Mouse (Mus musculus): ENCODE measurements around the gene Trim8. TPM values are rescaled to one million over a fixed set of nuclear protein-coding genes. Genes with fewer than 3 reads are reported as not detected.

The Trim8 gene
- polyA plus RNA-seq, 1 experiment from 2014 or later, result 34.1 TPM

- WGBS, result 63% methylated on average over 1 of the region's 1 CpGs
- no peaks in the 10 kb centered on the region for H3K27me3 ChIP-seq (replicated peaks; ENCODE audit: insufficient read depth, low read length)
- H3K4me2 ChIP-seq (replicated peaks; ENCODE audit: low read depth, low read length), result no peak overlapping the region
- no peak overlapping the region for H3K4me3 ChIP-seq (ENCODE audit: low read depth, low read length)
- H3K36me3 ChIP-seq (ENCODE audit: insufficient read depth, low read length), result no peaks in the 10 kb centered on the region
- H3K27ac ChIP-seq (ENCODE audit: low read length), result peak overlapping the region; percentile 68
- peaks cover 13% of the 10 kb centered on the region; the same call in 1 of the 2 replicates for H3K4me1 ChIP-seq (ENCODE audit: insufficient read depth, low read depth, low read length)
- ATAC-seq (peak; percentile 69), DNase-seq (ENCODE audit: low spot score) (peak; percentile 61)
- no peak for TF ChIP-seq CTCF (IDR thresholded peaks at IDR 0.05)
- 0 out of 2 replicates have a peak, but pooled peaks have one; percentile 58 for TF ChIP-seq EP300 (IDR thresholded peaks at IDR 0.05)
- no peaks in the 10 kb centered on the region for H3K9me3 ChIP-seq (ENCODE audit: low read length)
- no peak overlapping the region for H3K9ac ChIP-seq (replicated peaks; ENCODE audit: low read depth)
These were observed 12.1 kb upstream of the Trim8 start for GRCm38 (mm10) chr19:46489448-46489847.

DNA sequence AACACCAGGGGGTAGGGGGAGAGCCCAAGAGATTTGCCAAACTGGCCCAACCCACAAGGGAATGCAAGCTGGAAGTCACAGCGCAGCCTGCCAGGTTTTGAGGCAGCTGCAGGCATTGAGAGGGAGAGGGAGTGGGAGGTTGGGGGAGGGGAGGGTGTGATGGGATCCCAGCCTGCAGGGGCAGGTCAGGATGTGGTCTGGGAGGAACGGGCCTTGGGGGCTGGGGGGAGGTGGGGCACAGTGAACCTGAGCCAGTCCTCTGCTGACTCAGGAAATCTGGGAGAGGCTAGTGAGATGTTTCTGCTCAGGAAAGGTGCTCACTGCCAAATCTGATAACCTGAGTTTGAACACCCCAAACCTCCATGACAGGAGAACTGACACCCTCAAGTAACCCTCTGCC, 10.9 kb upstream of the Trim8 start:
- WGBS, result 8% methylated on average over 2 of the region's 2 CpGs
- DNase-seq (ENCODE audit: low spot score), result peak; percentile 66
- H3K9ac ChIP-seq (replicated peaks; ENCODE audit: low read depth), result no peak overlapping the region
- no peaks in the 10 kb centered on the region for H3K9me3 ChIP-seq (ENCODE audit: low read length)
- no peak for TF ChIP-seq EP300 (IDR thresholded peaks at IDR 0.05)
- peak; percentile 45 for TF ChIP-seq CTCF (IDR thresholded peaks at IDR 0.05)
- H3K4me2 ChIP-seq (replicated peaks; ENCODE audit: low read depth, low read length), result no peak overlapping the region
- no peaks in the 10 kb centered on the region for H3K27me3 ChIP-seq (replicated peaks; ENCODE audit: insufficient read depth, low read length)
- ATAC-seq, result peak; percentile 53
- H3K36me3 ChIP-seq (ENCODE audit: insufficient read depth, low read length), result no peaks in the 10 kb centered on the region
- peaks cover 8% of the 10 kb centered on the region; the same call in 1 of the 2 replicates for H3K4me1 ChIP-seq (ENCODE audit: insufficient read depth, low read depth, low read length)
- peak overlapping the region; percentile 68; the same call in 1 of the 2 replicates for H3K27ac ChIP-seq (ENCODE audit: low read length)
- H3K4me3 ChIP-seq (ENCODE audit: low read depth, low read length), result no peak overlapping the region

DNA sequence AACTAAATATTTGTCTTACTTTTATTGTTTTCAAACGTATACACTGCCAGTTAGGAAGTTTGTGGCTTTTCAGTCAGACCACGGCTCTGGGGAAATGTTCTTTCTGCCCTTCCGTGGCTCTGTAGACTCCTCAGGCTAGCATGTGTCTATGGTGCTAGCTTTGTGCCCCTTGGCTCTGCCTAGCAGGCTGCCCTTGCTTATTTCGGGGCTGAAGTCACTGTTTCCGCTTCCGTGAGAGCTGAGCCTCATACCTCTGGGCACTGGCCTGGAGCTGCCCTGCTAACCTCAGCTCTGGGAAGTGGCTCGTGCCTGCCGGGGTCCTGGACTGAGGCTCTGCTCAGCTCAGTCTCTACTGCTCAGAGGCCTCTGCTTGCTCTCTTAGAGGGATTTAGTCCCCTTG, 6.4 kb upstream of the Trim8 start:
- H3K9ac ChIP-seq (replicated peaks; ENCODE audit: low read depth), result no peak overlapping the region
- H3K9me3 ChIP-seq (ENCODE audit: low read length), result no peaks in the 10 kb centered on the region
- H3K4me2 ChIP-seq (replicated peaks; ENCODE audit: low read depth, low read length), result no peak overlapping the region
- no peak overlapping the region for H3K27ac ChIP-seq (ENCODE audit: low read length)
- H3K4me1 ChIP-seq (ENCODE audit: insufficient read depth, low read depth, low read length), result peaks cover 4% of the 10 kb centered on the region; the same call in 1 of the 2 replicates
- no peaks in the 10 kb centered on the region for H3K27me3 ChIP-seq (replicated peaks; ENCODE audit: insufficient read depth, low read length)
- no peaks in the 10 kb centered on the region for H3K36me3 ChIP-seq (ENCODE audit: insufficient read depth, low read length)
- no peak for ATAC-seq
- no peak for DNase-seq (ENCODE audit: low spot score)
- TF ChIP-seq CTCF (IDR thresholded peaks at IDR 0.05), result no peak
- no peak for TF ChIP-seq EP300 (IDR thresholded peaks at IDR 0.05)
- H3K4me3 ChIP-seq (ENCODE audit: low read depth, low read length), result no peak overlapping the region
- 68% methylated on average over 8 of the region's 8 CpGs for WGBS

DNA sequence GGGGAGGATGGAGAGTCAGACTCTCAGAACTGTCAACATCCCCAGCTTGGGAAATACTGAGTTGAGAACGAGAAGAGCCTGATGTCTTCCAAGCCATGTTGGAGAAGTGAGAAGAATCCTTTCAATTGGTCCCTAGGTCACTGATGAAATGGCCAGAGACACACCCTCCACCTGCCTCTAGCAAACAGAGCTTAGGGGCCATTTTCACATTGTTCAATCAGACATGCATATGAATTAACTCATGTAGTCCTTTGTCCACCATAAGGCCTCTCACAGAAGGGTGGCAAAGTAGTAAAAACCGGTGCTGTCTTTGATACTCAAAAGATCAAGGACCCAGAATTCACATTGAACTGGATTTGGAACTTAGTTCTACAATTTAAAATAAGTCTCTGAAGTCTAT, 4.3 kb upstream of the Trim8 start:
- H3K9ac ChIP-seq (replicated peaks; ENCODE audit: low read depth), result no peak overlapping the region
- 67% methylated on average over 2 of the region's 2 CpGs for WGBS
- H3K4me3 ChIP-seq (ENCODE audit: low read depth, low read length), result no peak overlapping the region
- H3K4me2 ChIP-seq (replicated peaks; ENCODE audit: low read depth, low read length), result no peak overlapping the region
- ATAC-seq (no peak), DNase-seq (ENCODE audit: low spot score) (no peak)
- TF ChIP-seq CTCF (IDR thresholded peaks at IDR 0.05) (no peak), EP300 (IDR thresholded peaks at IDR 0.05) (no peak)
- H3K4me1 ChIP-seq (ENCODE audit: insufficient read depth, low read depth, low read length), result no peaks in the 10 kb centered on the region
- no peaks in the 10 kb centered on the region for H3K36me3 ChIP-seq (ENCODE audit: insufficient read depth, low read length)
- no peaks in the 10 kb centered on the region for H3K9me3 ChIP-seq (ENCODE audit: low read length)
- H3K27ac ChIP-seq (ENCODE audit: low read length), result no peak overlapping the region
- no peaks in the 10 kb centered on the region for H3K27me3 ChIP-seq (replicated peaks; ENCODE audit: insufficient read depth, low read length)

GRCm38 (mm10) chr19:46499539-46499835, 2.0 kb upstream of the Trim8 start:
- Histone ChIP-seq H3K4me3 (ENCODE audit: low read depth, low read length) (no peak overlapping the region), H3K9ac (replicated peaks; ENCODE audit: low read depth) (no peak overlapping the region), H3K36me3 (ENCODE audit: insufficient read depth, low read length) (no peaks in the 10 kb centered on the region)

GRCm38 (mm10) chr19:46499836-46500580, 1.5 kb upstream of the Trim8 start:
- 0% methylated on average over 44 of the region's 52 CpGs for WGBS
- Histone ChIP-seq H3K36me3 (ENCODE audit: insufficient read depth, low read length) (no peaks in the 10 kb centered on the region), H3K4me2 (replicated peaks; ENCODE audit: low read depth, low read length) (peak overlapping the region; percentile 66), H3K27ac (ENCODE audit: low read length) (peak overlapping the region; percentile 100), H3K9me3 (ENCODE audit: low read length) (no peaks in the 10 kb centered on the region), H3K27me3 (replicated peaks; ENCODE audit: insufficient read depth, low read length) (no peaks in the 10 kb centered on the region), H3K4me1 (ENCODE audit: insufficient read depth, low read depth, low read length) (0 out of 2 replicates have a peak, but pooled peaks cover 3% of the 10 kb centered on the region), H3K4me3 (ENCODE audit: low read depth, low read length) (peak overlapping the region; percentile 93), H3K9ac (replicated peaks; ENCODE audit: low read depth) (peak overlapping the region; percentile 97)
- TF ChIP-seq CTCF (IDR thresholded peaks at IDR 0.05) (no peak; the same call in 1 of the 2 replicates), EP300 (IDR thresholded peaks at IDR 0.05) (no peak; the same call in none of the 2 replicates)
- ATAC-seq (peak; percentile 69), DNase-seq (ENCODE audit: low spot score) (peak; percentile 100)

More at GRCm38 (mm10) chr19:46499539-46499835, 2.0 kb upstream of the Trim8 start:
- Histone ChIP-seq H3K27ac (ENCODE audit: low read length) (peak overlapping the region; percentile 74), H3K9me3 (ENCODE audit: low read length) (no peaks in the 10 kb centered on the region), H3K4me2 (replicated peaks; ENCODE audit: low read depth, low read length) (peak overlapping the region; percentile 18; the same call in 1 of the 2 replicates), H3K27me3 (replicated peaks; ENCODE audit: insufficient read depth, low read length) (no peaks in the 10 kb centered on the region), H3K4me1 (ENCODE audit: insufficient read depth, low read depth, low read length) (no peaks in the 10 kb centered on the region)
- DNase-seq (ENCODE audit: low spot score) (no peak), ATAC-seq (no peak)
- TF ChIP-seq CTCF (IDR thresholded peaks at IDR 0.05) (no peak), EP300 (IDR thresholded peaks at IDR 0.05) (peak; percentile 74)
- WGBS, result 1% methylated on average over 3 of the region's 3 CpGs

Data from lung, postnatal 0 days (tissue).